Mouse (Mus musculus): Measurements from ENCODE around the gene 1700001O22Rik.

DNA sequence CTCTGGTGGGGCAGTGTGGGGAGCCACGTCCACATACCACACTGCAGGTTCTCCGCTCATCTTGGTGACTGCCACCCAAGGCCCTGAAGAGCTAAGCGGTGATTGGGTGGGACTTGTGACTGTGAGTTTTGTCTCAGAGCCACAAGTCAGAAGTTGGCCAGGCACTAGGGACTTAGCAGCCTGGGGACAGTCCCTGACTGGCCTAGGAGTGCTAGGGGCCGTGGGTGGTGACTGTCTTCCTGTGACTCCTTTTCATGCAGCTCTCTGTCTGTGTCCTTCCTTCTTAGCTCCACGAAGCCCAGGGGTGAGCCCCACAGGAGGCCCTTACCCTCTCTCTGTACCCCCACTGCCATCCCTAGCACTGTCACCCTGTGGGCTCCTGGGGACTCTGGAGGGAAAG is 16.4 kb upstream of the 1700001O22Rik start:
- TF ChIP-seq MAX (IDR thresholded peaks at IDR 0.05; ENCODE audit: low read depth) (no peak), MYOG (IDR thresholded peaks at IDR 0.05; ENCODE audit: control insufficient read depth in 1 of 3, insufficient read depth in 1 of 3, insufficient read length in 2 of 3, low read depth in 2 of 3) (no peak)

Data from myocyte (in vitro differentiated cells).